Mouse (Mus musculus) heart, postnatal 10 days (tissue): ENCODE results near the gene Lrwd1. TPM values are rescaled to one million over a fixed set of nuclear protein-coding genes. Genes with fewer than 3 reads are reported as not detected.
"Not testable (repeated sequence)": the region's sequence is repeated elsewhere in the genome, so short reads cannot be mapped to it uniquely, and the experiment has no call there.

Experiments
- DNase-seq, 2 experiments: peaks; one replicate each; pipeline ENCODE4 v3.0.0; 2021
- intact Hi-C: fragments of 180-260 bp; cut with DNase I; formaldehyde crosslinking; loops from one replicate; pipeline ENCODE4 v1.15.1; 2025
- total RNA-seq, 2 experiments: library from RNA; stranded (reverse); gene quantifications; 2 replicates each; pipeline ENCODE4 v1.2.3; 2021

Gene Lrwd1
- total RNA-seq, 2 experiments from 2014 or later = 7.0 to 7.7 TPM

GRCm38 (mm10) chr5:136149134-136149576, 13.3 kb upstream of the Lrwd1 start:
- DNase-seq, intact Hi-C loops: not testable (repeated sequence)

- intact Hi-C loops = no loop called here
- DNase-seq = no peak
These were observed 11.8 kb upstream of the Lrwd1 start for GRCm38 (mm10) chr5:136147704-136148103.

GRCm38 (mm10) chr5:136146936-136147335, 11.1 kb upstream of the Lrwd1 start:
- no peak for DNase-seq
- intact Hi-C loops = no loop called here

GRCm38 (mm10) chr5:136144606-136145430, 8.9 kb upstream of the Lrwd1 start:
- intact Hi-C loops = no loop called here
- peak; percentile 56 to 66 for DNase-seq

GRCm38 (mm10) chr5:136143161-136143755, 7.4 kb upstream of the Lrwd1 start:
- intact Hi-C loops = no loop called here
- DNase-seq = no peak

- no peak for DNase-seq
- intact Hi-C loops = no loop called here
These were observed 6.9 kb upstream of the Lrwd1 start for GRCm38 (mm10) chr5:136142746-136143145.

- DNase-seq = peak in 1 of 2 experiments; percentile 36
- intact Hi-C loops = no loop called here
These were observed 4.2 kb upstream of the Lrwd1 start for GRCm38 (mm10) chr5:136140057-136140482.

- DNase-seq = no peak
- intact Hi-C loops = no loop called here
These were observed 3.5 kb upstream of the Lrwd1 start for GRCm38 (mm10) chr5:136139393-136139792.

GRCm38 (mm10) chr5:136137658-136138274, 1.9 kb upstream of the Lrwd1 start:
- intact Hi-C loops = no loop called here
- DNase-seq = peak in 1 of 2 experiments; percentile 64

GRCm38 (mm10) chr5:136136292-136136990, 567 bp upstream of the Lrwd1 start:
- intact Hi-C loops = loop anchor here (1.0 kb wide), 1 partner anchor 50 kb away; no protein-coding TSS in a partner anchor

GRCm38 (mm10) chr5:136122165-136122564, 13.7 kb downstream of the Lrwd1 start:
- intact Hi-C loops = no loop called here
- DNase-seq = no peak

More at GRCm38 (mm10) chr5:136136292-136136990, 567 bp upstream of the Lrwd1 start:
- no peak for DNase-seq

- intact Hi-C loops = loop anchor here (1.0 to 5.0 kb wide), 2 partner anchors 19 to 71 kb away; no protein-coding TSS in a partner anchor
These were observed 19.1 kb downstream of the Lrwd1 start for GRCm38 (mm10) chr5:136116784-136117112.

GRCm38 (mm10) chr5:136115891-136116783, 19.7 kb downstream of the Lrwd1 start, which contains the start of gene Polr2j:
Gene Polr2j (plus strand): TSS chr5:136116631.
- peak; percentile 97 to 98 for DNase-seq
- intact Hi-C loops = loop anchor here (5.0 kb wide), 1 partner anchor 71 kb away; no protein-coding TSS in a partner anchor

More at GRCm38 (mm10) chr5:136116784-136117112, 19.1 kb downstream of the Lrwd1 start:
- DNase-seq = no peak

- intact Hi-C loops, DNase-seq: not testable (repeated sequence)
These were observed 22.3 kb downstream of the Lrwd1 start for GRCm38 (mm10) chr5:136113546-136113945.

GRCm38 (mm10) chr5:136109042-136109441, 26.8 kb downstream of the Lrwd1 start:
- DNase-seq = no peak
- intact Hi-C loops = no loop called here

GRCm38 (mm10) chr5:136108486-136108885, 27.4 kb downstream of the Lrwd1 start:
- DNase-seq = no peak
- intact Hi-C loops = no loop called here

- DNase-seq = peak in 1 of 2 experiments; percentile 34
- intact Hi-C loops = no loop called here
These were observed 31.4 kb downstream of the Lrwd1 start for GRCm38 (mm10) chr5:136104511-136104910.

- intact Hi-C loops = loop anchor here (2.0 kb wide), 1 partner anchor 85 kb away; no protein-coding TSS in a partner anchor
These were observed 33.6 kb downstream of the Lrwd1 start for GRCm38 (mm10) chr5:136102099-136102820.

GRCm38 (mm10) chr5:136098536-136098935, 37.3 kb downstream of the Lrwd1 start:
- intact Hi-C loops = no loop called here
- no peak for DNase-seq

More at GRCm38 (mm10) chr5:136102099-136102820, 33.6 kb downstream of the Lrwd1 start:
- peak; percentile 71 to 77 for DNase-seq
